Mouse (Mus musculus): ENCODE results near the gene Rnf149. TPM values are rescaled to one million over a fixed set of nuclear protein-coding genes. Genes with fewer than 3 reads are reported as not detected.
A peak's percentile ranks its signal among the peaks of the same experiment; 100 is the strongest.

Gene Rnf149
- polyA plus RNA-seq, 2 experiments = 27.0 to 29.3 TPM

DNA sequence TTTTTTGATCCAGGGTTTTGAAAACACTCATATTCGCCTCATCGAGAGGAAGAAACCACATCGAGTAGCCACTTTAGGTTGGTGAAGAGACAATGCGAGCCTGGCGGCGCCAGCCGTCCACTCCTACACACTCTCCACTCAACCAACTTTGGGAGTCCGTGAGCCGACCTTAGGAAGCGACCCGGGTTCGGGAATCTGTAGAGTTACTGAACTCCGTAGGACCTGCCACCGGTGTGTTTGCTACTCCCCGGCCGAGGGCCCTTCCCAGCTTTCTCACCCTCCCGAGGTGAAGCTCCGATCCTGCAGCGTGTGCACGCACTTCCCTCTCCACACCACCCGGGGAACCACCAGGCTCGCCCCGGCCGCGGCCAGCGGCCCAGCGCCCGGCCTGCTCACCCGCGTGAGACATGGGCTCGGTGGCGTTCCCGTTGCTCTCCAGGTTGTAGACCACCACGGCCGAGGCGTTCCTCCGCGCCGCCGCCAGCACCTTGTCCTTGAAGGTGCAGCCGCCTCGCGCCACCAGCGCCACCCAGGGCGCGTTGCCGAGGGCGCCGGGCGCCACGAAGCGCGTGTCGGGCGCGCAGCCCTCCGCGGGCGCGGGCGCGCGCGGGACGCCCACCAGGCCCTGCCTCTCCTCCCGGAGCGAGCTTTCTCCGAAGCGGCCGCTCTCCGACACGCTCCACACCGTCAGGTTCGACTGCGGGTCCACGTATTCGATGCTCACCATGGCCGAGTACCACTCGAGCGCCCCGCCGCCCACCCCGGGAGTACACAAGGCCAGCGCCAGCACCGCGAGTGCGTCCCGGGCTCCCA lies 568 bp downstream of the Rnf149 start:
- peak; percentile 79 for ATAC-seq (ENCODE audit: low FRiP score, low read depth)
- no peak for TF ChIP-seq POLR2A (IDR thresholded peaks at IDR 0.05; ENCODE audit: borderline replicate concordance, extremely low read depth, insufficient read depth, insufficient read length)
- Histone ChIP-seq H3K27ac (replicated peaks; ENCODE audit: low read depth, low read length) (peak overlapping the region; percentile 99), H3K36me3 (ENCODE audit: control insufficient read depth, insufficient read depth, low read length) (no peaks in the 10 kb centered on the region), H3K9me3 (ENCODE audit: control insufficient read depth, low read length) (no peaks in the 10 kb centered on the region), H3K9ac (ENCODE audit: low read depth, low read length, severe bottlenecking) (peak overlapping the region; percentile 96), H3K4me2 (replicated peaks; ENCODE audit: low read depth, low read length, severe bottlenecking) (peak overlapping the region; percentile 80), H3K4me3 (replicated peaks; ENCODE audit: low read length) (peak overlapping the region; percentile 91), H3K4me1 (ENCODE audit: control insufficient read depth, insufficient read depth, low read length) (peaks cover 26% of the 10 kb centered on the region), H3K27me3 (ENCODE audit: control insufficient read depth, insufficient read depth, low read length) (no peaks in the 10 kb centered on the region)
- whole genome bisulfite sequencing = under 1% methylated on average over 71 of the region's 88 CpGs
- DNase-seq (ENCODE audit: low spot score) = peak; percentile 53

DNA sequence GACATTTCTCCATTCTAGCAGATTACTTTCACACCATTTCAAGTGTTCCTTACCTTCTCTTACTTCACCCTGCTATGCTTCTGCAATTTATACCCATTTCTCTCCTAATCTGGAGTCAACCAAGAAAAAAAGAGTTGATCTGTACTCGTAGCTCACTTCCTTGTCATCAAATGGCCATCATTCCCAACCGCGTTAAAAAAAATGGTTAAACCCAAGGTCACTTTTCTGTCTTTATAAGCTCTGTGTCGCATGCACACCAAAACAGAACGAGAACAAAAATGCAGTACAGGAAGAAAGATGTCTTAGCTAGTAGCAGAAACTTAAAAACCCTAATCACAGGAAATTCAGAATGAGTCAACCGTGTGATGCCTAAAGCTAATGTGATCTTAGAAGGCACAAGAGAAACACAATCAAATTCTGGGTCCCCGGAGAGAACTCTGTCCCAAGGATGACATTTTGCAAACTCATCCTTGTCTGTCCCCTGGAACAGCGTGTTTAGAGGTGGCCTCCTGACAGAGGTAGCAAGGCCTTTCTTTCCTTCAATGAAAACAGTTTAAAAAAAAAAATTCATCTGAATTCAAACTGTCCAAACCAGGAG lies 1.3 kb downstream of the Rnf149 start:
- DNase-seq (ENCODE audit: low spot score) = no peak
- 15% methylated on average over 8 of the region's 8 CpGs for WGBS
- Histone ChIP-seq H3K4me2 (replicated peaks; ENCODE audit: low read depth, low read length, severe bottlenecking) (peak overlapping the region; percentile 80), H3K36me3 (ENCODE audit: control insufficient read depth, insufficient read depth, low read length) (no peaks in the 10 kb centered on the region), H3K4me1 (ENCODE audit: control insufficient read depth, insufficient read depth, low read length) (peaks cover 28% of the 10 kb centered on the region), H3K9me3 (ENCODE audit: control insufficient read depth, low read length) (no peaks in the 10 kb centered on the region), H3K27me3 (ENCODE audit: control insufficient read depth, insufficient read depth, low read length) (no peaks in the 10 kb centered on the region), H3K9ac (ENCODE audit: low read depth, low read length, severe bottlenecking) (peak overlapping the region; percentile 96), H3K27ac (replicated peaks; ENCODE audit: low read depth, low read length) (peak overlapping the region; percentile 99), H3K4me3 (replicated peaks; ENCODE audit: low read length) (peak overlapping the region; percentile 91)
- TF ChIP-seq POLR2A (IDR thresholded peaks at IDR 0.05; ENCODE audit: borderline replicate concordance, extremely low read depth, insufficient read depth, insufficient read length) = no peak
- ATAC-seq (ENCODE audit: low FRiP score, low read depth) = no peak

DNA sequence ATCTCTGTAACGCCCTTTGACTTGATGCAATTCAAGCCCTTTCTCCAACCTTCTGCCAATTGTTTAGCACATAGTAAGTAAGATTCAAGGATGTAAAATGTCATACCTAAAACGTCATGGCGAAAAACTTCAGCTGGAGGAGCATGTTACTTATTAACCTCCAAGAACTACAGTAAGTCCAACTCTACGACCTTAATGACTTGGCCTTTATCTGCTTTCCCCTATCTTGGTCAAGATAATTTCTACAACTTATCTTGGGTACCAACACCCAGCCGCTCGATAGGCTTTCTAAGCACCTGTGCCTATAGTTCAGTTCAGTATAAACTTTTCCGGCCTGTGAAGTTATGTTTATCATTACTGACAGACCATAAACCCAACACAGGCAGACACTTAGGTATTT lies 3.3 kb downstream of the Rnf149 start:
- no peak overlapping the region for H3K4me2 ChIP-seq (replicated peaks; ENCODE audit: low read depth, low read length, severe bottlenecking)
- H3K9ac ChIP-seq (ENCODE audit: low read depth, low read length, severe bottlenecking) = no peak overlapping the region
- H3K9me3 ChIP-seq (ENCODE audit: control insufficient read depth, low read length) = no peaks in the 10 kb centered on the region
- no peak overlapping the region for H3K4me3 ChIP-seq (replicated peaks; ENCODE audit: low read length)
- TF ChIP-seq POLR2A (IDR thresholded peaks at IDR 0.05; ENCODE audit: borderline replicate concordance, extremely low read depth, insufficient read depth, insufficient read length) = no peak
- no peak overlapping the region for H3K27ac ChIP-seq (replicated peaks; ENCODE audit: low read depth, low read length)
- no peaks in the 10 kb centered on the region for H3K36me3 ChIP-seq (ENCODE audit: control insufficient read depth, insufficient read depth, low read length)
- ATAC-seq (ENCODE audit: low FRiP score, low read depth) (no peak), DNase-seq (ENCODE audit: low spot score) (no peak)
- peaks cover 28% of the 10 kb centered on the region for H3K4me1 ChIP-seq (ENCODE audit: control insufficient read depth, insufficient read depth, low read length)
- no peaks in the 10 kb centered on the region for H3K27me3 ChIP-seq (ENCODE audit: control insufficient read depth, insufficient read depth, low read length)
- WGBS = 84% methylated on average over 7 of the region's 7 CpGs

DNA sequence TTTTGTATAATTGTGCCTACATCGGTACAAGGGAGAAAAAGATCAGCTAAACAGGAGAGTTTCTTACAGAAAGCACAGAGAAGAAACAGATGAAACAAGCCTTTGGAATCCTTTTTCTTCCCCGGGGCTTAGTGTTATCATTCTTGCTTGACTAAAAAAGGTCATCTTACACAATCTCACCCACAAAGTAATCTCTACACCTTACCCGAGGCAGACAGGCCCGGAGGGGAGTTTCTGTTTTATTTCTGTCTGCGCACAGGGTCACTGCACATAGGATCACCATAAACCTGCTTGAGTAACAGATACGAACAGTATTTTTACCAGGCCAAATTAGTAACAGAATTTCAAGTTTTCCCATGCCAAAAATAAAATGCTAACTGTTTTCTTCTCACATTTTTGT lies 5.6 kb downstream of the Rnf149 start:
- no peak for DNase-seq (ENCODE audit: low spot score)
- H3K4me1 ChIP-seq (ENCODE audit: control insufficient read depth, insufficient read depth, low read length) = peaks cover 26% of the 10 kb centered on the region
- H3K9ac ChIP-seq (ENCODE audit: low read depth, low read length, severe bottlenecking) = no peak overlapping the region
- 46% methylated on average over 6 of the region's 6 CpGs for WGBS
- no peak overlapping the region for H3K4me2 ChIP-seq (replicated peaks; ENCODE audit: low read depth, low read length, severe bottlenecking)
- no peaks in the 10 kb centered on the region for H3K9me3 ChIP-seq (ENCODE audit: control insufficient read depth, low read length)
- no peak for ATAC-seq (ENCODE audit: low FRiP score, low read depth)
- H3K36me3 ChIP-seq (ENCODE audit: control insufficient read depth, insufficient read depth, low read length) = no peaks in the 10 kb centered on the region
- TF ChIP-seq POLR2A (IDR thresholded peaks at IDR 0.05; ENCODE audit: borderline replicate concordance, extremely low read depth, insufficient read depth, insufficient read length) = no peak
- no peaks in the 10 kb centered on the region for H3K27me3 ChIP-seq (ENCODE audit: control insufficient read depth, insufficient read depth, low read length)
- H3K27ac ChIP-seq (replicated peaks; ENCODE audit: low read depth, low read length) = no peak overlapping the region
- H3K4me3 ChIP-seq (replicated peaks; ENCODE audit: low read length) = no peak overlapping the region

DNA sequence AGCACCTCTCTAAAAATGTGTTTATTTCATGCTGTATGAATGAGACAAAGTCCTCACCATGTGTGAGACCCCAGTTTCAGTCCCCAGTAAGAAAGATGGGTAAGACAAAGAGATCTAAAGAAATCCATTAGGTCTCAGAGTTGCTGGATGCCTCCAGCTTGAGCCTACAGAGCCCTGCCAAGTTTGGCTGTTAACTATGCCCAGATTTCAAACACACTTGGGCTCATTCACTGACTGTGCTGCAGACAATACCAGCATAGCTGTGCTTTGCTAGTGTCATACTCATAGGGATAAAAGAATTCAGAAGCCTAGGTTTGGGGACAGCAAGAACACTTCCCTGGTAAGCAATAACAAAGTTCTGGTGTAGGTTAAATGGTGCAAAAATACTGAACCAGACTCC lies 9.1 kb downstream of the Rnf149 start:
- H3K4me2 ChIP-seq (replicated peaks; ENCODE audit: low read depth, low read length, severe bottlenecking) = no peak overlapping the region
- H3K4me1 ChIP-seq (ENCODE audit: control insufficient read depth, insufficient read depth, low read length) = peaks cover 9% of the 10 kb centered on the region; the same call in 1 of the 2 replicates
- no peak overlapping the region for H3K27ac ChIP-seq (replicated peaks; ENCODE audit: low read depth, low read length)
- no peaks in the 10 kb centered on the region for H3K9me3 ChIP-seq (ENCODE audit: control insufficient read depth, low read length)
- no peak overlapping the region for H3K4me3 ChIP-seq (replicated peaks; ENCODE audit: low read length)
- no peak overlapping the region for H3K9ac ChIP-seq (ENCODE audit: low read depth, low read length, severe bottlenecking)
- TF ChIP-seq POLR2A (IDR thresholded peaks at IDR 0.05; ENCODE audit: borderline replicate concordance, extremely low read depth, insufficient read depth, insufficient read length) = no peak
- H3K27me3 ChIP-seq (ENCODE audit: control insufficient read depth, insufficient read depth, low read length) = no peaks in the 10 kb centered on the region
- DNase-seq (ENCODE audit: low spot score) (no peak), ATAC-seq (ENCODE audit: low FRiP score, low read depth) (no peak)
- peaks cover 14% of the 10 kb centered on the region for H3K36me3 ChIP-seq (ENCODE audit: control insufficient read depth, insufficient read depth, low read length)
